Mouse (Mus musculus): ENCODE data around the gene Flywch1. TPM values are rescaled to one million over a fixed set of nuclear protein-coding genes. Genes with fewer than 3 reads are reported as not detected.

Flywch1 gene
- polyA plus RNA-seq (2015; fragmentation: Nextera tagmentation; extraction: Ambion mirVana) = 74.6 and 74.7 TPM in 2 replicates

GRCm38 (mm10) chr17:23771284-23772218 lies at the start of gene Flywch1:
TSS of gene Flywch1 (minus strand) at chr17:23771602.
- Histone ChIP-seq H3K27ac (peak within 1 kb of the TSS; percentile 81), H3K4me2 (ENCODE audit: low read length) (peak within 1 kb of the TSS; percentile 81), H3K9me3 (replicated peaks; ENCODE audit: low read length) (no peaks in the 10 kb centered on the region), H3K27me3 (ENCODE audit: insufficient read depth, low read length) (no peaks in the 10 kb centered on the region), H3K36me3 (ENCODE audit: insufficient read depth, low read length) (no peaks in the 10 kb centered on the region; the same call in 1 of the 2 replicates), H3K4me3 (replicated peaks; ENCODE audit: low read depth, low read length) (peak within 1 kb of the TSS; percentile 79), H3K9ac (ENCODE audit: low read depth, low read length) (peak within 1 kb of the TSS; percentile 89), H3K4me1 (replicated peaks; ENCODE audit: insufficient read depth, low read length) (no peaks in the 10 kb centered on the region)
- peak; percentile 99 for DNase-seq (ENCODE audit: low spot score)
- WGBS = 3% methylated on average over 51 of the region's 58 CpGs
- peak; percentile 98 for ATAC-seq (replicated peaks; ENCODE audit: low FRiP score, low read depth)
- no peak; the same call in 1 of the 2 replicates for TF ChIP-seq CTCF (IDR thresholded peaks at IDR 0.05; ENCODE audit: low read depth)

GRCm38 (mm10) chr17:23820731-23821130 lies 49.3 kb upstream of the Flywch1 start:
- Histone ChIP-seq H3K9me3 (replicated peaks; ENCODE audit: low read length) (peaks cover 15% of the 10 kb centered on the region), H3K9ac (ENCODE audit: low read depth, low read length) (no peak overlapping the region), H3K4me2 (ENCODE audit: low read length) (no peak overlapping the region), H3K36me3 (ENCODE audit: insufficient read depth, low read length) (peaks cover 92% of the 10 kb centered on the region), H3K27me3 (ENCODE audit: insufficient read depth, low read length) (no peaks in the 10 kb centered on the region), H3K4me1 (replicated peaks; ENCODE audit: insufficient read depth, low read length) (no peaks in the 10 kb centered on the region), H3K4me3 (replicated peaks; ENCODE audit: low read depth, low read length) (no peak overlapping the region), H3K27ac (no peak overlapping the region)
- no peak for TF ChIP-seq CTCF (IDR thresholded peaks at IDR 0.05; ENCODE audit: low read depth)
- ATAC-seq (replicated peaks; ENCODE audit: low FRiP score, low read depth) (no peak), DNase-seq (ENCODE audit: low spot score) (no peak)
- 94% methylated on average over 5 of the region's 5 CpGs for WGBS

DNA sequence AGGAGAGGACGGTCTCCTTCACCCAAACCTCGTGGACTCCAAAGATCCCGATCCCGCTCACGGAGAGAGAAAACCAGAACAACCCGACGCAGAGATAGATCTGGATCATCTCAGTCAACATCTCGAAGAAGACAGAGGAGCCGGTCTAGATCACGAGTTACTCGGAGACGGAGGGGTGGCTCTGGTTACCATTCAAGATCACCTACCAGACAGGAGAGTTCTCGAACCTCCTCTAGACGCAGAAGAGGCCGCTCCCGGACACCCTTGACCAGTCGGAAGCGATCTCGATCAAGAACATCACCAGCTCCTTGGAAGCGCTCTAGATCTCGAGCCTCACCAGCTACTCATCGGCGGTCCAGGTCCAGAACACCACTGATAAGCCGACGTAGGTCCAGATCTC lies 47.8 kb upstream of the Flywch1 start:
- H3K27me3 ChIP-seq (ENCODE audit: insufficient read depth, low read length) = no peaks in the 10 kb centered on the region
- H3K4me1 ChIP-seq (replicated peaks; ENCODE audit: insufficient read depth, low read length) = no peaks in the 10 kb centered on the region
- peaks cover 22% of the 10 kb centered on the region for H3K9me3 ChIP-seq (replicated peaks; ENCODE audit: low read length)
- H3K27ac ChIP-seq = no peak overlapping the region
- WGBS = 98% methylated on average over 25 of the region's 25 CpGs
- no peak for ATAC-seq (replicated peaks; ENCODE audit: low FRiP score, low read depth)
- H3K4me2 ChIP-seq (ENCODE audit: low read length) = no peak overlapping the region
- no peak overlapping the region for H3K4me3 ChIP-seq (replicated peaks; ENCODE audit: low read depth, low read length)
- no peak overlapping the region for H3K9ac ChIP-seq (ENCODE audit: low read depth, low read length)
- DNase-seq (ENCODE audit: low spot score) = no peak
- TF ChIP-seq CTCF (IDR thresholded peaks at IDR 0.05; ENCODE audit: low read depth) = no peak
- H3K36me3 ChIP-seq (ENCODE audit: insufficient read depth, low read length) = peaks cover 92% of the 10 kb centered on the region

- no peak overlapping the region for H3K4me2 ChIP-seq (ENCODE audit: low read length)
- ATAC-seq (replicated peaks; ENCODE audit: low FRiP score, low read depth) = no peak
- H3K4me1 ChIP-seq (replicated peaks; ENCODE audit: insufficient read depth, low read length) = no peaks in the 10 kb centered on the region
- no peak overlapping the region for H3K9ac ChIP-seq (ENCODE audit: low read depth, low read length)
- WGBS = 98% methylated on average over 8 of the region's 8 CpGs
- no peak overlapping the region for H3K4me3 ChIP-seq (replicated peaks; ENCODE audit: low read depth, low read length)
- no peak for TF ChIP-seq CTCF (IDR thresholded peaks at IDR 0.05; ENCODE audit: low read depth)
- no peak for DNase-seq (ENCODE audit: low spot score)
- H3K9me3 ChIP-seq (replicated peaks; ENCODE audit: low read length) = peaks cover 22% of the 10 kb centered on the region
- no peak overlapping the region for H3K27ac ChIP-seq
- peaks cover 93% of the 10 kb centered on the region for H3K36me3 ChIP-seq (ENCODE audit: insufficient read depth, low read length)
- H3K27me3 ChIP-seq (ENCODE audit: insufficient read depth, low read length) = no peaks in the 10 kb centered on the region
Observed at GRCm38 (mm10) chr17:23818579-23818978, 47.2 kb upstream of the Flywch1 start.

DNA sequence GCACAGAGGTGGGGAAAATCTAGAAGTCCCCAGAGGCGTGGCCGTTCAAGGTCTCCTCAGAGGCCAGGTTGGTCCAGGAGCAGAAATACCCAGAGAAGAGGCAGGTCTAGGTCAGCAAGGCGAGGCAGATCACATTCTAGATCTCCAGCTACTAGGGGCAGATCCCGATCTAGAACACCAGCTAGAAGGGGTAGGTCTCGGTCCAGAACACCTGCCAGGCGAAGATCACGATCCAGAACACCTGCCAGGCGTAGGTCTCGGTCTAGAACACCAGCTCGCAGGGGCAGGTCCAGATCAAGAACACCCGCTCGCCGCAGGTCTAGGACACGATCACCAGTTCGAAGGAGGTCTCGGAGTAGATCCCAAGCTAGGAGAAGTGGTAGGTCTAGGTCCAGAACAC lies 44.2 kb upstream of the Flywch1 start:
- ATAC-seq (replicated peaks; ENCODE audit: low FRiP score, low read depth) = no peak
- H3K4me2 ChIP-seq (ENCODE audit: low read length) = no peak overlapping the region
- no peak overlapping the region for H3K9ac ChIP-seq (ENCODE audit: low read depth, low read length)
- no peak for DNase-seq (ENCODE audit: low spot score)
- H3K9me3 ChIP-seq (replicated peaks; ENCODE audit: low read length) = peaks cover 22% of the 10 kb centered on the region
- H3K27ac ChIP-seq = no peak overlapping the region
- H3K36me3 ChIP-seq (ENCODE audit: insufficient read depth, low read length) = peaks cover 85% of the 10 kb centered on the region
- H3K27me3 ChIP-seq (ENCODE audit: insufficient read depth, low read length) = no peaks in the 10 kb centered on the region
- H3K4me1 ChIP-seq (replicated peaks; ENCODE audit: insufficient read depth, low read length) = no peaks in the 10 kb centered on the region
- WGBS = 97% methylated on average over 16 of the region's 16 CpGs
- no peak for TF ChIP-seq CTCF (IDR thresholded peaks at IDR 0.05; ENCODE audit: low read depth)
- H3K4me3 ChIP-seq (replicated peaks; ENCODE audit: low read depth, low read length) = no peak overlapping the region

- no peak overlapping the region for H3K4me3 ChIP-seq (replicated peaks; ENCODE audit: low read depth, low read length)
- DNase-seq (ENCODE audit: low spot score) (no peak), ATAC-seq (replicated peaks; ENCODE audit: low FRiP score, low read depth) (no peak)
- no peak overlapping the region for H3K9ac ChIP-seq (ENCODE audit: low read depth, low read length)
- peaks cover 18% of the 10 kb centered on the region; the same call in 1 of the 2 replicates for H3K4me1 ChIP-seq (replicated peaks; ENCODE audit: insufficient read depth, low read length)
- TF ChIP-seq CTCF (IDR thresholded peaks at IDR 0.05; ENCODE audit: low read depth) = no peak
- peaks cover 46% of the 10 kb centered on the region for H3K36me3 ChIP-seq (ENCODE audit: insufficient read depth, low read length)
- no peak overlapping the region for H3K4me2 ChIP-seq (ENCODE audit: low read length)
- 87% methylated on average over 3 of the region's 3 CpGs for WGBS
- H3K27me3 ChIP-seq (ENCODE audit: insufficient read depth, low read length) = no peaks in the 10 kb centered on the region
- H3K27ac ChIP-seq = no peak overlapping the region
- H3K9me3 ChIP-seq (replicated peaks; ENCODE audit: low read length) = no peaks in the 10 kb centered on the region
Observed at GRCm38 (mm10) chr17:23807918-23808317, 36.5 kb upstream of the Flywch1 start.
